Mouse (Mus musculus) cerebellum, adult 11-12 months (tissue): Measurements from ENCODE around the gene Fam222a.
A peak's percentile ranks its signal among the peaks of the same experiment; 100 is the strongest.

Experiments
- DNase-seq: peaks from one replicate; pipeline ENCODE4 v3.0.0; 2022

The Fam222a gene

GRCm38 (mm10) chr5:114567565-114568197, at the start of gene Fam222a:
Gene Fam222a, plus strand, starts transcription at chr5:114568016.
- DNase-seq: peak; percentile 75

DNA sequence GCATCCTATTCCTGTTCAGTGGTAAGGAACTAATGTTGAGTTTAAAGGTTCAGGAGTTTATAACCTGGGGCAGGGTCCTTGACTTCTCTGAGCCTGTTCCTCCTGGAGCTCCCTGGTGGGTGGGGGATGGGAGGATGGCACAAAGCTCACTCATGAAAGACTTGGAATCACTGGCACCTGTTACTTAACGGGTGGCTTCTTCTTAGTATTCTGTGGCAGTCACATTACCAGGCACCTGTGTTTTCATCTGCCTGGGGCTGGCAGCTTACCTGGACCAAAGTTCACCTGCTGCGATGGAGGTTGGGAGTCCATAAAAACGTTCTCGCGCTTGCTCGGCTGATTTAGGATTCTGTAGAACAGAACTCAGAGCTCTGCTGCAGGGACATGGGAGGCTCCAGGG, 39.5 kb upstream of the Fam222a start:
- DNase-seq: no peak

- DNase-seq: no peak
Measured at GRCm38 (mm10) chr5:114530337-114530736, 37.5 kb upstream of the Fam222a start.

GRCm38 (mm10) chr5:114532055-114532454, 35.8 kb upstream of the Fam222a start:
- DNase-seq: no peak

- DNase-seq: no peak
Measured at GRCm38 (mm10) chr5:114537308-114538020, 30.4 kb upstream of the Fam222a start.

DNA sequence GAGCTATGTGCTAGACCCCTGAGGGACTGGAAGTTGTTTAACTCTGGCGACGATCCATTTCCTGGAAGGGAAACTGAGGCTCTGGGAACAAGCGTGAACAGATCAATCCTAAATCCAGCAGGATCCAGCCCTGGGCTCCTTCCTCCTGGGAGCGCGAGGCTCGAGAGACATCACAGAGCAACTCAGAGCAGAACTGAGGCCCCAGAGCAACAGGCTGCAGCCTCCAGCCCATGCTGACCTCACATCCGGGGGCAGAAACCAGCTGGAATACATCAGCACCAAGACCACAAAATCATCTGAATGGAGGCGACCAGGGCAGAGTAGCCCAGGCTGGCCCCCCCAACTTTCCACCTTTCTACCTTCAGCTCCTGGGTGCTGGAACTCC, 29.8 kb upstream of the Fam222a start:
- no peak for DNase-seq

GRCm38 (mm10) chr5:114538752-114539151, 29.1 kb upstream of the Fam222a start:
- no peak for DNase-seq

DNA sequence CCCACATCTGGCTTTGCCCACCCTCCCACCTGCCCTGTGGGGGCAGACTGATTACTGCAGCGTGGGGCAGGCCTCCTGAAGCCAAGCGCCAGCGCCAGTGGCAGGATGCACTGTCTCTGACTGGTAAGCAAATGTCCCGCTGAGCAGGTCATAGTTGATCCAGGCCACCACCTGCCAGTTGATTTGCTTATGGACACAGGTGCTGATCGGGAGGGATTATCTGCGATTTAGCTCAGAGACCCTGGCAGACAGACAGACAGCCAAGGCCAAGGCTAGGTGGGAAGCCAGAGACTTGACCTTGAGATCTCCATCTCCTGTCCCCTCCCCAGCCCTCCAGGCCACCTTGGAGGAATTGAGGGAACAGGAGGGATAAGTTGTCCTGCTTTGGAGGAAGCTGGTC, 28.1 kb upstream of the Fam222a start:
- no peak for DNase-seq

DNA sequence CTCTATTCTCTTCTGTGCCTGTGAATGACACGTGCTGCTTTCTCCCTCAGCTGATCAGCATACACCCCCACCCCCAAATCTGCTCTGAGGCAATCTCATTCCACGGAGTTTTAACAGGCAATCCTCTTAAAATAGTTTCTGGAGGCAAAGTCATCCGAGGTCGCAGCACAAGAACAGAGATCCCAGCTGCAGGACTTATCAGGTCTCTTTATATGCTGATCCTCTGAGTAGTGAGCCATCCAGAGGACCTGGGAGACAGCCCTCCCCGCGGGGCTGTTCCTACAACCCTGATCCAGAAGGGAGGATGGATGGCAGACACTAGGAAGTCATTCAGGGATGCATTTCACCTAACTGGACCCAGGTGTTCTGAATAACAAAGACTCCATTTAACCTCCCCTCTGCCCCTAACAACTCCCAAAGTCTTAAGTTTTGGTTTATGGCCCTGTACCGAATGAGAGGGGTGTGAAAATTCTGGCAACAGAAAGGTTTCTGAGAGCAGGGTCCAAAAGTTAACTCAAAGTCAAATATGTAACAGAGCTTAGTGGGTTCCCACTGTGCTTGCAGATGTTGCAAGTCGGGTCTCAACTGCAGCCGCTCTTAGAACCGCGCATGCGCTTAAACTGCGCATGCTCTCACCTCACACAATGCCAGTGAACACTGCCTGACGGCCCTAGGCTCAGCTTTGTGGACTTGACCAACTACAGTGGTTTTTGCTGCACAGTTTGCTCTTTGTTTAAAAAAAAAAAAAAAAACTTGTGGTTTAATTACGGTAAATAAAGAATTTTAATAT, 26.0 kb upstream of the Fam222a start:
- DNase-seq: no peak

- DNase-seq: no peak
Measured at GRCm38 (mm10) chr5:114543656-114544055, 24.2 kb upstream of the Fam222a start.

DNA sequence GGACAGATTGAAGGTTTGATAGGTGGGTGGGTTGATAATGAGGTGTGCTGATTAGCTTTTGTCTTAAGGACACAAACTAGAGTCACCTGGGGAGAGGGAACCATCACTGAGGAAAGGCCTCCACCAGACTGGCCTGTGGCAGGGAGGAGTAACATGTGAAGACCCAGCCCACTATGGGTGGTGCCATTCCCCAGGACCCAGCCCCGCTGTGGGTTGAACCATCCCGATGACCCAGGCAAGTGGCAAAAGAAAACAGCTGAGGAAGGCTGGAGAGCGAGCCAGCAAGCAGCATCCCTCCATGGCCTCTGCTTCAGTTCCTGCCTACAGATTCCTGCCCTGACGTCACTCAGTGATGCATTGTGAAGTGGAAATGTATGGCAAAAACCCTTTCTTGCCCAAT, 23.6 kb upstream of the Fam222a start:
- DNase-seq: no peak

- no peak for DNase-seq
Measured at GRCm38 (mm10) chr5:114545076-114545475, 22.7 kb upstream of the Fam222a start.

DNA sequence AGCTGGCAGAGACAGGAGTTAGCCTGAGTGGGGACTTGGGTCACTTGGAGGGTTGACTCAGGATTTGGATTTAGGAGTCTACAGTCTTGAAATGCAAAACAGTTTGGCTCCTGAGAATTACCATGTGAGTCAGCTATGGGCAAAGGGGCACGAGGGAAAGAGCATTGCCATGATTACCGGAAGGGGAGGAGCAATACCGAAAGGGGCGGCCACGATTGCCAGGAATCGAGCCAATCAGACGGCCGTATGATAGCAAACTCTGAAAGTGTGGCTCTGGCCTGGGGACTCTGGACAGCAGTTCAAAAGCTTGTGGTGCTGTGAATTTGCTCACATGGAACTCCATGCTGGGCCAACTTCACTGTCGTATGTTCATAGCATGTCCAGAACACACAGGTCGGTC, 18.8 kb upstream of the Fam222a start:
- DNase-seq: no peak

GRCm38 (mm10) chr5:114549770-114550169, 18.0 kb upstream of the Fam222a start:
- no peak for DNase-seq

DNA sequence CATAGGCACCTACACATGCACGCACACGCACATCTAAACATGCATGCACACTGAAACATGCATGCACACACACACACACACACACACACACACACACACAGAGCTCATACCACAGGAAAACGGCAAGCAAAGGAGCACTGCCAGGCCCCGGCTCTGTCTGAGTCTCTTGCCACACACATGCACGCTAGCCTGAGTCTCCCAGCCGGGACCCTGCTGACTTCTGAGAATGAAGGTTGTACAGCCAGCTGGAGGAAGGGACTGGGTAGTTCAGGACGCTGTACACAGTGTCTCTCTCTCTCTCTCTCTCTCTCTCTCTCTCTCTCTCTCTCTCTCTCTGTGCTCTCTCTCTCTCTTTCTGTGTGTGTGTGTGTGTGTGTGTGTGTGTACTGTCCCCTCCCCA, 17.4 kb upstream of the Fam222a start:
- no peak for DNase-seq

GRCm38 (mm10) chr5:114550886-114551492, 16.8 kb upstream of the Fam222a start:
- DNase-seq: no peak

DNA sequence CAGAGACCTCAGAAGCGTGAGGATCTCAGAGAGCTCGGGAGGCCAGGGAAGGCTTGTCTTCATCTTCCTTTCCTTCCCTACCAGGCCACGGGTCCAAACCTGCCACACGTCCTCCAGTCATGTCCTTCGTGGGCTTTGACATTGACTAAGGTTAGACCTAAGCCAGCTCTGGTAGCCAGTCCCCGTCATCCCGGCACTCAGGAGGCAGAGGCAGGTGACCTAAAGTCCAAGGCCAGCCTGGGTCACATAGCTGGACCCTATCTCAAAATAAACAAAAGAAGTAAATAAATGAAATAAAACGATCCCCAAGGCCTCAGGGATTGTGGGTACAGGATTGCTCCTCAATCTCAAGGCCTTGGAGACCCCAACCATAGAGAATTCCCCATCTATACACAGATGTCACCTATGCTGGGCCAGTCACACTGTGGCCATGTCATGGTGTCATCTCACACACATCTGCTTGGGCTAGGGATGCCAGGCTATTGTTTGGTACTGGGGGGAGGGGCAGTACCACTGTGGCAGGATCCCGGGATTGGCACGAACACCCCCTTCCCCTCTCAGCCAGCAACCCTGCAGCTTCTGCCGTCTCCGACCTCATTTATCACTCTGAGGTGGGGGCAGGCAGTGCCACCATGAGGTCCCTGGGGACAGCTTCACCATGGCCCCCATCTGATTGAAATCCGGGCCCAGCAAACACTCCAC, 15.2 kb upstream of the Fam222a start:
- no peak for DNase-seq

- DNase-seq: no peak
Measured at GRCm38 (mm10) chr5:114553706-114554105, 14.1 kb upstream of the Fam222a start.

DNA sequence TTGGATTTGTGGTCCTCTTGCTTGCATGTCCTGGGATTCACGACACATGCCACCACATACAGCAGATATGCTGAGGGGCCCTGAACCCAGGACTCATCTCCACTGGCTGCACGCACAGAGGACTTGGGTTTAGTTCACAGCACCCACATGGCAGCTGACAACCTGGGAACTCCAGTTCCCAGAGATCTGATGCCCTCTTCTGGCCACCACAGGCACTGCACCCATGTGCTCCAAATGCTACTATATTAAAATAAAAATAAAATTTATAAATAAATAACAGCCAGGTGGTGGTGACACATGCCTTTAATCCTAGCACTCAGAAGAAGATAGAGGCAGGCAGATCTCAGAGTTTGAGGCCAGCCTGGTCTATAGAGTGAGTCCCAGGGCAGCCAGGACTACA, 12.4 kb upstream of the Fam222a start:
- no peak for DNase-seq

- DNase-seq: no peak
Measured at GRCm38 (mm10) chr5:114556109-114556508, 11.7 kb upstream of the Fam222a start.

DNA sequence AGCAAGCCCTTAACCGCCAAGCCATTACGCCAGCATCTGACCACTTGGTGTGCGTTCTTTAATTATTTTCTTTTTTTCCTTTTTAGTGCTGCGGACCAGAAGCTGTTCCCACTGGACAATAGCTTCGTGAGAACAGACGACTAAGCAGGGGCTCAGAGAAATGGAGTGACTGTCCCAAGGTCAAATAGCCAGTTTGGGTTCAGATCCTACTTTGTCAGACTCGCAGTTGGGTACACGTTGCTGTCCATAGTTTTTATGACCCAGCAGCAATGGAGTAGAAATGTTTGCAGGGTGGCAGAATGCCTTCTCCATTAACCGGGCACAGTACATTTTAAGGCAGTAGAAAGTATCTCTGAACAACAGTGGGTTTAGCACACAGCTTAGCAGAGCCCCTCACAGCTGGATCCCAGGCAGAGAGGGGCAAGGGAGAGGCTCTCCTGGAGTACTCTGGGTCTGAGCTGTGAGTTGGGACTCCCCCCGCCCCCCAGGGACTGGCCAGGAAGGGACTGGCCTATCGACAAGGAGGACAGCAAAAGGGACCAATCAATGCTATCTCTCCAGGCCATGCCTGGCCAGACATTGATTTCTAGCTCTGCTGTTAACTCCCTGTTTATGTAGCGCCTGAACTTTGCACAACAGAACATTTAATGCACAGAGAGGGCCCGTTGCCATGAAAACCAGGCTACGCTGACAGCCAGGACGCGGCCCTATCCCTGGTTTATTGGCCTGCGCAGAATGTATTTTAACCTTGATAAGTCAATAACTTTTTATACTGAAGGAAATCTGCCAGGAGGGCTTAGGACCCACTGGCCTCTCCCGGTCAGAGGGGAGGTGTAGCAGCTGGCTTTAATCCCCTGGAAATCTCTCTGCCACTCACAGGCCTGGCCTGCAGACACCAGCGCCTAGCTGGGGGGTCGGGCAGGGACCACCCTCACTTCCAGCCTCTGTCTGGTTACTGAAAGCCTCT, 9.8 kb upstream of the Fam222a start:
- no peak for DNase-seq

DNA sequence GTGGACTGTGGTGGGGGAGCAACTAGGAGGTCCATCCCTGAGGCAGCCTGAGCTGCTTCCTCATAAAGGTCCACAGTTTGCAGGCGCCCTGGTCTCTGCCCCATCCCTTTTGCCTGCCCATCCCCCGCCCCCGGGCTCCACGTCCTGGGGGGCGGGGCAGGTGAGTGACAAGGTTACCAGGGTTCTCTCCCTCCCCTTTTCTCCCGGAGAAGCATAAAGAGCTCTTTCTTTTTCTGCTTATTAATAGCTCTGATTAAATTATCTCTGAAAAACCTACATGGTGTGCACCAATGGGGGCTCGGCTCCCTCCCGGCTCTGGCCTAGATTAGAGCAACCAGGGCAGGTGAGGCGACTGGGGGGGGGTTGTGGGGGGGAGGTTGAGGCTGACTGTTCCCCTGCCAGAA, 7.3 kb upstream of the Fam222a start:
- no peak for DNase-seq
